Mouse (Mus musculus) embryonic fibroblast, embryonic 13.5 days (primary cell): ENCODE data around the gene Dcaf5. TPM values are rescaled to one million over a fixed set of nuclear protein-coding genes. Genes with fewer than 3 reads are reported as not detected.

Source experiments
- H3K27ac ChIP-seq: 2 replicates; pipeline ENCODE4 v1.5.1; 2012; ENCODE audit warnings: low read length, control low read depth, inconsistent platforms; ENCODE audit not compliant: insufficient read depth
- H3K4me1 ChIP-seq: 2 replicates; pipeline ENCODE4 v1.6.1; 2011; ENCODE audit warnings: low read length; ENCODE audit not compliant: control insufficient read depth, insufficient read depth
- H3K4me3 ChIP-seq: 2 replicates; pipeline ENCODE4 v1.5.1; 2011; ENCODE audit warnings: mild to moderate bottlenecking, control low read depth, low read length; ENCODE audit not compliant: insufficient read depth
- CTCF ChIP-seq: IDR thresholded peaks from 2 replicates; pipeline ENCODE4 v1.5.1; 2011; ENCODE audit warnings: mild to moderate bottlenecking, control low read depth, low read length, moderate library complexity, borderline replicate concordance; ENCODE audit not compliant: insufficient read depth
- POLR2A ChIP-seq: IDR thresholded peaks from 2 replicates; pipeline ENCODE4 v1.6.1; 2011; ENCODE audit warnings: low read depth, mild to moderate bottlenecking, control low read depth, low read length, moderate library complexity
- polyA plus RNA-seq: library from polyadenylated mRNA; stranded (reverse); fragments of >200 nt; gene quantifications from 2 replicates; pipeline ENCODE4 v1.2.4, GENCODE M21; 2011; ENCODE audit warnings: low read depth; ENCODE audit not compliant: missing spikeins, insufficient read length

Dcaf5 gene
- polyA plus RNA-seq, 1 experiment: 34.5 TPM

DNA sequence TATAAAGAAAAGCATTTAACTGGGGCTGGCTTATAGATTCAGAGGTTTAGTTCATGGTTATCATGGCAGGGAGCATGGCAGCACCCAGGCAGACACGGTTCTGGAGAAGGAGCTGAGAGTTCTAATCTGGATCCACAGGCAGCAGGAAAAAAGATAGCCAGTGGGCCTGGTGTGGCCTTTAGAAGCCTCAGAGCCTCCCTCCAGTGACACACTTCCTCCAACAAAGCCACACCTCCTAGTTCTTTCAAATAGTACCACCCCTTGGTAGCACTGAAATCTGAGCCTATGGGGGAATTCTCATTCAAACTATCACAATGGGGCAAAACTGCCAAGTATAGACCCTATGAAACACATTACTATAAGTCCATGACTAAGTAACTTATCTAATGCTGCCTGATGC lies 51.0 kb downstream of the Dcaf5 start:
- TF ChIP-seq POLR2A: no peak
- TF ChIP-seq CTCF: no peak

DNA sequence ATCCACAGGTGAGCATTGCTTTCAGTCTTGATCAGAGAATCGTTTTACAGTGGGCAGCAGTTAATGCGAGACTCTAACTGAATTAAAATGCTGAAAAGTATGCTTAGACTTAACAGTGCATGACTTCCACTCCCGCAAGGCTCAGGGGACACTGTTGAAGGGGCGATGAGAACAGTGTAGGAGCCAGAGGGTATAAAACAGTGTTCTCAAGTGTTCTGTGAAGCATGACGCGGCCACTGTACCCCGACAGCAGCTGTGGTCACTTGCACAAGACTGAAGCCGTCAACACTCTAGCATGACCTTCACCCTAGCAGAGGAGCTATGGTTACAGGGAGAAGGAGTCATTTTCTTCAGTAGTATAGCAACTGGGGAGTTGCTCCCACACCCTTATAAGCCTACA lies 52.9 kb downstream of the Dcaf5 start:
- H3K4me1 ChIP-seq: peaks cover 13% of the 10 kb centered on the region
- no peak overlapping the region for H3K4me3 ChIP-seq
- no peak overlapping the region for H3K27ac ChIP-seq
- no peak for TF ChIP-seq CTCF
- no peak for TF ChIP-seq POLR2A

More for the DNA sequence above, 51.0 kb downstream of the Dcaf5 start:
- no peak overlapping the region for H3K4me3 ChIP-seq
- peak overlapping the region; percentile 39; the same call in 1 of the 2 replicates for H3K27ac ChIP-seq
- peaks cover 7% of the 10 kb centered on the region for H3K4me1 ChIP-seq

DNA sequence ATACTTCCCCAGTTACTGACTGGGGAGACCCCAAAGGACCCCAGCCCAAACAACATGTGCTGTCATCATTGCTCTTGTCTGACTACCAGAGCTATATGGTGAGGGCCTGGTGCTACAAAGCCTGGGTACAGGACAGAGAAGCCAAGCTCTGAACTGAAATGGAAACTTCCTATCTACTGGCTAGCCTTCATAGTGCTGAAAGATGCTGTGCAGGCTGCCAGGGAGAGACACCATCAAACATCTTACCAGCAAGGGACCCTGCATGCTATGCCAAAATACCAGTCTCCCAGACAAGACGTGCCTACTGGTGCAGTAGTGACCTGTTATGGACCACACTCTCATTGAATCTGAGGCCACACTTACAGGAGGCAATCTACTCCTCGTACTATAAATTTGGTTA lies 53.6 kb downstream of the Dcaf5 start:
- TF ChIP-seq POLR2A (no peak), CTCF (no peak)
- no peak overlapping the region for H3K4me3 ChIP-seq
- no peak overlapping the region for H3K27ac ChIP-seq

DNA sequence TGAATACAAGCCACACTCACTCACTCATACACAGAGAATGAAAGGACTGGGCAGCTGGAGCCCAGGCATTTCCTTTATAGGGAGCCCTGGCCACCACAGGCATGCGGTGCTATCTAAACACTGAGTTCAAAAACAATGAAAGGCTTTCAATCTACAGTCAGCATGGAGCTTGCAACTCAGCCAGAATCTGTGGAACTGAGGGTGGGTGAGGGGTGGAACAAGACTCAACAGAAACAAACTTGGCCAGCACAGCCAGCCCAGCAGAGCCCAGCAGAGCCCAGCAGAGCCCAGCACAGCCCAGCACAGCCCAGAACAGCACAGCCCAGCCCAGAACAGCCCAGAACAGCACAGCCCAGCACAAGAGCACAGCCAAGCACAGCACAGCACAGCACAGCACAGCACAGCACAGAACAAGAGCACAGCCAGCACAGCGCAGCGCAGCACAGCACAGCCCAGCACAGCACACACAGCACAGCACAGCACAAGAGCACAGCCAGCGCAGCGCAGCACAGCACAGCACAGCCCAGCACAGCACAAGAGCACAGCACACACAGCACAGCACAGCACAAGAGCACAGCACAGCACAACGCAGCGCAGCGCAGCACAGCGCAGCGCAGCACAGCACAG lies 56.5 kb downstream of the Dcaf5 start:
- TF ChIP-seq CTCF: 0 out of 2 replicates have a peak, but pooled peaks have one; percentile 0
- TF ChIP-seq POLR2A: no peak
- H3K4me3 ChIP-seq: no peak overlapping the region
- H3K4me1 ChIP-seq: peaks cover 10% of the 10 kb centered on the region; the same call in 1 of the 2 replicates
- peak overlapping the region; percentile 65 for H3K27ac ChIP-seq

More for the DNA sequence above, 53.6 kb downstream of the Dcaf5 start:
- peaks cover 13% of the 10 kb centered on the region for H3K4me1 ChIP-seq

DNA sequence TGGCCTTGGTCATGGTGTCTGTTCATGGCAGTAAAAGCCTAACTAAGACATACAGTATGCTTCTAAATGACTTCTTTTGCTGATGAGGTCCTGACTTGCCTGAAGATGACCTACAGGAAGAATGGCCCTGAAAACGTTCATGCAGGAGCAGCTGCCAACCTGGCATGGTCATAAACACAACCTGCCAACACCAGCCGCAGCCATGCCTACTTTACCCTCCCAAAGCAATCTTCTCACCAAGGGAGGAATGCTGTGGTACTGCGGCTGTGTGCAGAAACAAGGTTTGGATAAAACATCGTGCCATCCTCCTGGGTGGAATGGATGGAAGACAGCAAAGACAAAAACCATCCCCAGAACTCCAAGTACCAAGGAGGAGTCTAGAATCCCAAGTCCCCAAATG lies 57.0 kb downstream of the Dcaf5 start:
- Histone ChIP-seq H3K27ac (peak overlapping the region; percentile 82), H3K4me1 (peaks cover 12% of the 10 kb centered on the region; the same call in 1 of the 2 replicates), H3K4me3 (no peak overlapping the region)
- TF ChIP-seq POLR2A: no peak

DNA sequence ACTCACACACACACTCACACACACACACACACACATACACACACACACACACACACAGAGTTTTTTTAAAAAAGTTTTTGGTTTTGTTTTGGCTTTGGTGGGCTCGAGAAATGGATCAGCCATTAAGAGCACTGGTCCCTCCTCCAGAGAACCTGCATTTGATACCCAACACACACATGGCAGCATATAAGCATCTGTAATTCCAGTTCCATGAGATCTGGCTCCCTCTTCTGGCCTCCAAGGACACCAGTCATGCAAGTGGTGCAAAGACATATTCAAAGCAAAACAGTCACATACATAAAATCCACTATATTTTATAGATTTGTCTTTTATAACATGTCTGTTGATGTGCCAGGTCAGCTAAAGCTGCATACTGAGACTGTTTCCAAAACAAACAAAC lies 58.8 kb downstream of the Dcaf5 start:
- TF ChIP-seq POLR2A (no peak), CTCF (peak; percentile 30; the same call in 1 of the 2 replicates)
- no peak overlapping the region for H3K4me3 ChIP-seq
- H3K4me1 ChIP-seq: peaks cover 17% of the 10 kb centered on the region; the same call in 1 of the 2 replicates
- H3K27ac ChIP-seq: no peak overlapping the region

DNA sequence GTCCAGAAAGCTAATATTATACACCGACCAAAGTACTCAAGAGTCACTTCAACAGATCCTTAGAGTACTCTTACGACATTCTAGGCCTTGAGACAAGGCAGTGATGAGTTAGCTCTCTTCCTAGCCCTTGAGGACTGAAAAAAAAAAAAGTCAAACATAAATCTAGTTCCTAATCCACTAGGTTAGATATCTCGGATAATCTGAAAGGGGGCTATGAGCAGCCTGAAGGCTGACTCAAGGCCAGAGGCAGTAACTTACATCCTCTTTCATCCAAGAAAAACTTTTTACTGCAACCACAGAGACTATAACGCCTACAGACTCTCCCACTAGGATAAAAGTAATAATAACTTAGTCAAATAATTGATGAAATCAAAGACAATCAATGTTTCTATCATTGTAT lies 60.7 kb downstream of the Dcaf5 start:
- peak overlapping the region; percentile 53; the same call in 1 of the 2 replicates for H3K27ac ChIP-seq
- H3K4me1 ChIP-seq: peaks cover 17% of the 10 kb centered on the region; the same call in 1 of the 2 replicates
- no peak overlapping the region for H3K4me3 ChIP-seq
- TF ChIP-seq CTCF (no peak), POLR2A (no peak)

DNA sequence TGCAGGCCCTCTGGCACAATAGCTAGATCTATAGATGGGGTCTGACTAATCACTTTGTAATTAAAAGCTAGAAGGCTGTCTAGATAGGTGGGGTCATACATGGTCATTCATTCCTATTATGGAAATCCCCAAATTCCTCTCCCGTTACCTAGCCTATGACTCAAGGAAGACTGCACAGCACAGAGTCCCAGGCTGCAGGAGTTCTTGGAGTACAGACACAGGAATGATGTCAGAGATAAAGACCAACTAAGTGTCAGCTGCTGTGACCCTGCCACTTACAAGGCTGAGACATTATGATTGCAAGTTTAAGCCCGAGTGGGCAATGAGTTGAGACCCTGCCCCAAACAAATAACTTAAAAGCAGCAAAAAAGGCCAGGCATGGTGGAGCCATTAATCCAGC lies 61.7 kb downstream of the Dcaf5 start:
- Histone ChIP-seq H3K4me1 (peaks cover 15% of the 10 kb centered on the region; the same call in 1 of the 2 replicates), H3K27ac (peak overlapping the region; percentile 75; the same call in 1 of the 2 replicates), H3K4me3 (no peak overlapping the region)
- no peak for TF ChIP-seq CTCF
- no peak for TF ChIP-seq POLR2A

DNA sequence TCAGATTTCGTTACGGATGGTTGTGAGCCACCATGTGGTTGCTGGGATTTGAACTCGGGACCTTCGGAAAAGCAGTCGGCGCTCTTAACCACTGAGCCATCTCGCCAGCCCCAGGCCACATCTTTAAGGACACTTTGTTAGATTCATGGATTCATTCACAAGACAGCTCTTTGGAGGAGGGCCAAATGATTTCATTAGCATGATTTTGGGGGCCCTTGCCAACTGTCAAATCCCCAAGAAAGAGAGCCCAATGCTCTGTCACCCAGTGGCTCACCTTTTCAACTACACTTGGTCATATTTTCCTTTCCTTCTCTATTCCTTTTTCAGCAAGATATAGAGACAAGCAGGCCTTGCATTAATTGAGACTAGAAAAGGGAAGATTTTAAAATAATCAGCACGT lies 63.5 kb downstream of the Dcaf5 start:
- H3K27ac ChIP-seq: no peak overlapping the region
- H3K4me1 ChIP-seq: peaks cover 12% of the 10 kb centered on the region
- TF ChIP-seq CTCF (no peak), POLR2A (no peak)

DNA sequence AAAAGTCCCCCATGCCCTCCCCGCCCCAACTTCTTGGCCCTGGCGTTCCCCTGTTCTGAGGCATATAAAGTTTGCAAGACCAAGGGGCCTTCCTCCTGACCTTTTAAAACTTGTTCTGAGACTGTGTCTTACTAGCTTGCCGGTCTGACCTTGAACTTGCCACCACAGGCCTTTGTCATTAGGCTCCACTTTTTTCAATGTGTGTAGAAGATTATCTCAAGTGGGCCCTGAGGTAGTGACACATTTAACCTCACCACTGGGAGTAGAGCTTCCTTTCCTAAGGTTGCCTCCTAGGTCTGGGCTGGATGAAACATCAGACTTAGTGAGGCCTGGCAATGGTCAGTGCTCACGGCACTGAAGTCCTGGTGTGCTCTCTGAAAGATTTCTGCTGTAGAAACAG lies 69.2 kb downstream of the Dcaf5 start:
- Histone ChIP-seq H3K4me3 (no peak overlapping the region), H3K4me1 (peaks cover 15% of the 10 kb centered on the region), H3K27ac (peak overlapping the region; percentile 99)
- TF ChIP-seq CTCF (no peak), POLR2A (no peak)

More for the DNA sequence above, 63.5 kb downstream of the Dcaf5 start:
- H3K4me3 ChIP-seq: no peak overlapping the region
